Comparison of ENCODE assay signal across 10 mouse cellular contexts in the genomic region with DNA sequence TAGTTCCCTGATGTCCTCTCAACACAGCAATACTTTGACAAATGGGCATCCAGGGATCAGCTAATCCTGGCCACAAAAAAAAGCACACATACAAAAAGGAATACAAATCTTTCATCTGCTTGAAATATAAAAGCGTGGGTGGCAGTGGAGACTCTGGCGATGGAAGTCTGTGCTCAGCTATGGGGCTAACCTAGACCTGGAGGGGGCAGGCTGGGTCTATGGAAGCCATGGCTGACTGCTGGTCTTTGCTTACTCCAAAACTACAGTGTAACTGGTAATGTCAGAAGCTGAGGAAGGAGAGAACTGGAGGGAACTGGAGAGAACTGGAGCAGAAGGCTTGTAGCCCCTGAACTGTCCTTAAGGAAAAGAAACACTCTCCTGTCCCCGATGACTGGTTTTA.
DNase-seq lines count a peak whose midpoint lies in the region; ATAC-seq and TF ChIP-seq lines count a peak whose summit lies in the region.
"Had no signal": no experiment of that assay in that cellular context is flagged by ENCODE, and none has a peak within 500 bp of the region (broad histone marks: within the 10 kb centered on the region; RNA-seq: fewer than 3 reads in every experiment).

No protein-coding gene starts in this region.

- no peak overlapping the region for H3K4me3 ChIP-seq in heart, embryonic 13.5 days
- no peak overlapping the region for H3K4me3 ChIP-seq in CH12.LX (replicated peaks in 1 of 3; ENCODE audit: low read depth in 2 of 3, low read length in 2 of 3, poor library complexity in 1 of 3)
- no peak overlapping the region for H3K4me3 ChIP-seq in forebrain, embryonic 12.5 days (replicated peaks)
- no peak overlapping the region for H3K4me3 ChIP-seq in midbrain, embryonic 12.5 days

- DNase-seq in heart, postnatal 10 days = no peak
- DNase-seq in CH12.LX (ENCODE audit: extremely low read depth) = no peak
- DNase-seq in ovary, postnatal 36 days (ENCODE audit: low spot score) = no peak
- no peak for DNase-seq in lung, postnatal 4 days
- DNase-seq in embryo, embryonic 9.5 days (ENCODE audit: extremely low spot score) = no peak
- DNase-seq: adrenal gland, adult 2 months had no signal

- TF ChIP-seq CTCF in CH12.LX (conservative IDR thresholded peaks at IDR 0.05 in 1 of 2, IDR thresholded peaks at IDR 0.05 in 1 of 2; ENCODE audit: low read depth in 2 of 2, low read length in 2 of 2) = peak in 1 of 2 experiments; percentile 51; a peak in 2 of 4 replicates

- no peaks in the 10 kb centered on the region for H3K79me2 ChIP-seq in CH12.LX (replicated peaks; ENCODE audit: control insufficient read depth, extremely low read depth, insufficient read depth, poor library complexity, severe bottlenecking)

- no peaks in the 10 kb centered on the region for H3K9me3 ChIP-seq in heart, embryonic 13.5 days
- H3K9me3 ChIP-seq in CH12.LX (replicated peaks; ENCODE audit: low read length) = no peaks in the 10 kb centered on the region
- H3K9me3 ChIP-seq in forebrain, embryonic 12.5 days = no peaks in the 10 kb centered on the region
- no peaks in the 10 kb centered on the region for H3K9me3 ChIP-seq in midbrain, embryonic 12.5 days

- dilution Hi-C loops in CH12.LX (cut with MboI; ENCODE audit: extremely low pct_ligation_motif_present, extremely low pct_unique_long_range_greater_than_20kb, low sequenced_read_pairs) = no loop called here

- in situ Hi-C loops in CH12.LX (cut with MboI; ENCODE audit: low pct_ligation_motif_present, low pct_unique_long_range_greater_than_20kb, low sequenced_read_pairs) = loop anchor here (5.0 to 10.0 kb wide), 2 partner anchors 39 to 103 kb away; no protein-coding TSS in a partner anchor

- H3K36me3 ChIP-seq in heart, embryonic 13.5 days = no peaks in the 10 kb centered on the region
- peaks cover 0 to 1% of the 10 kb centered on the region in 2 experiments for H3K36me3 ChIP-seq in CH12.LX (replicated peaks in 1 of 2; ENCODE audit: control insufficient read depth in 1 of 2, insufficient read depth in 1 of 2, low read length in 1 of 2)
- no peaks in the 10 kb centered on the region for H3K36me3 ChIP-seq in forebrain, embryonic 12.5 days (replicated peaks)
- H3K36me3 ChIP-seq in midbrain, embryonic 12.5 days = no peaks in the 10 kb centered on the region

- H3K9ac ChIP-seq in heart, embryonic 13.5 days = peak overlapping the region; percentile 61; the same call in 1 of the 2 replicates
- no peak overlapping the region for H3K9ac ChIP-seq in CH12.LX (ENCODE audit: insufficient read depth, low read depth)
- 0 out of 2 replicates have a peak overlapping the region, but pooled peaks have one; percentile 17 for H3K9ac ChIP-seq in forebrain, embryonic 12.5 days
- H3K9ac ChIP-seq in midbrain, embryonic 12.5 days (replicated peaks) = no peak overlapping the region; the same call in 1 of the 2 replicates

- peaks cover 71% of the 10 kb centered on the region for H3K27me3 ChIP-seq in heart, embryonic 13.5 days (replicated peaks)
- no peaks in the 10 kb centered on the region for H3K27me3 ChIP-seq in CH12.LX (replicated peaks)
- H3K27me3 ChIP-seq in forebrain, embryonic 12.5 days = peaks cover 56% of the 10 kb centered on the region
- H3K27me3 ChIP-seq in midbrain, embryonic 12.5 days = peaks cover 65% of the 10 kb centered on the region

- TF ChIP-seq POLR2A in CH12.LX (IDR thresholded peaks at IDR 0.05; ENCODE audit: low read depth, low read length) = no peak

- peak overlapping the region; percentile 52 for H3K4me2 ChIP-seq in heart, embryonic 13.5 days
- no peak overlapping the region for H3K4me2 ChIP-seq in CH12.LX (ENCODE audit: insufficient read depth, low read depth, poor library complexity, severe bottlenecking)
- H3K4me2 ChIP-seq in forebrain, embryonic 12.5 days = peak overlapping the region; percentile 45
- peak overlapping the region; percentile 45 for H3K4me2 ChIP-seq in midbrain, embryonic 12.5 days (replicated peaks)

- WGBS in heart, embryonic 13.5 days = 58% methylated on average over 3 of the region's 3 CpGs
- 72% methylated on average over 3 of the region's 3 CpGs for WGBS in forebrain, embryonic 12.5 days
- WGBS in midbrain, embryonic 12.5 days = 65% methylated on average over 3 of the region's 3 CpGs

- TF ChIP-seq RAD21 in CH12.LX (IDR thresholded peaks at IDR 0.05; ENCODE audit: low read depth, low read length) = peak; percentile 54

- no peak for TF ChIP-seq EP300 in CH12.LX (IDR thresholded peaks at IDR 0.05; ENCODE audit: low read length)

- H3K27ac ChIP-seq in heart, embryonic 13.5 days (replicated peaks) = no peak overlapping the region
- H3K27ac ChIP-seq in CH12.LX (ENCODE audit: insufficient read depth, low read depth) = no peak overlapping the region
- peak overlapping the region; percentile 90 for H3K27ac ChIP-seq in forebrain, embryonic 12.5 days
- H3K27ac ChIP-seq in midbrain, embryonic 12.5 days (replicated peaks) = peak overlapping the region; percentile 86

- intact Hi-C loops in heart, postnatal 10 days (cut with DNase I) = no loop called here

- no peak for ATAC-seq in heart, embryonic 13.5 days (ENCODE audit: extremely low read depth, insufficient number of reproducible peaks, low FRiP score, low TSS enrichment)
- no peak for ATAC-seq in forebrain, embryonic 12.5 days (ENCODE audit: low FRiP score)
- ATAC-seq in midbrain, embryonic 12.5 days (ENCODE audit: low FRiP score, low read depth) = no peak
- ATAC-seq: inflammation-experienced regulatory T-cells, adult 6 months had no signal

- H3K4me1 ChIP-seq in heart, embryonic 13.5 days = peaks cover 48% of the 10 kb centered on the region
- H3K4me1 ChIP-seq in CH12.LX (ENCODE audit: control insufficient read depth in 1 of 2, insufficient read depth in 2 of 2) = peaks cover 4 to 20% of the 10 kb centered on the region in 2 experiments; a peak in 3 of 4 replicates
- peaks cover 82% of the 10 kb centered on the region for H3K4me1 ChIP-seq in forebrain, embryonic 12.5 days
- peaks cover 71% of the 10 kb centered on the region for H3K4me1 ChIP-seq in midbrain, embryonic 12.5 days

TF ChIP-seq in CH12.LX, 34 proteins besides CTCF, POLR2A, EP300 and RAD21:
- TF ChIP-seq SMC3 (IDR thresholded peaks at IDR 0.05; ENCODE audit: low read depth, low read length) = peak; percentile 55
- TF ChIP-seq KAT2A (IDR thresholded peaks at IDR 0.05; ENCODE audit: insufficient replicate concordance, low read length) = no peak

Comparison
In these comparisons a context has a peak if more than half of its experiments do, and no peak if none do; other contexts are left out.
1. H3K27ac ChIP-seq: peak in forebrain, embryonic 12.5 days (single experiment) and midbrain, embryonic 12.5 days (single experiment); none in heart, embryonic 13.5 days (single experiment) and CH12.LX (single experiment).
2. H3K9ac ChIP-seq: peak in heart, embryonic 13.5 days (single experiment) and forebrain, embryonic 12.5 days (single experiment); none in CH12.LX (single experiment) and midbrain, embryonic 12.5 days (single experiment).